Mouse (Mus musculus): ENCODE measurements at regions not wholly inside any gene's neighbourhood (a gene's known extent, or its start where the extent isn't known, plus 50 kb on each side); places are given as distances from the start of the nearest gene placed in this dataset.

DNA sequence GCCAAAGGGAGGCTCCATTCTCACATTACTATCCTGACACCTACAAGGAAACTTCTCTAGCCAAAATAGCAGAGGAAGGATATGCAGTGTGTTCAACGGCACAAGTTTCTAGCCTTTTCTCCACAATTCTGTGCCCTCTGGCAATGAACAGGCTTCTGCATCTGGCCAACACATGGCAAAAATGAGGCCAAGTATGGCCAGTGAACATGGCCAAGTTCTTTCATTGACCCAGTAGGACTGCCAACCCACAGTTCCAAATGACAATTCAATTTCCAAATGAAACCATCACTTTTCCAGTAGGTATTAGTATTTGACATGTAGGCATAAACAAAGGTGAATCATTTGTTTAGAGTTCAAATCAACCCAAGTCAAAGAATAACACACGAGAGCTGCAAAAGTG lies 208.8 kb downstream of the Gm11361 start:
- TF ChIP-seq CTCF (IDR thresholded peaks at IDR 0.05; ENCODE audit: low read depth, low read length) (no peak), POLR2A (IDR thresholded peaks at IDR 0.05; ENCODE audit: extremely low read depth, insufficient read depth, low read length) (no peak)
